Comparison of ENCODE assay signal across 20 mouse cellular contexts in genomic region chr10:42232977-42233376, GRCm38 (mm10). TPM values are rescaled to one million over a fixed set of nuclear protein-coding genes. Genes with fewer than 3 reads are reported as not detected.
DNase-seq lines count a peak whose midpoint lies in the region; ATAC-seq and TF ChIP-seq lines count a peak whose summit lies in the region.
"Had no signal": no experiment of that assay in that cellular context is flagged by ENCODE, and none has a peak within 500 bp of the region (broad histone marks: within the 10 kb centered on the region; RNA-seq: fewer than 3 reads in every experiment).

No protein-coding gene starts in this region.

- H3K9me3 ChIP-seq in hindbrain, postnatal 0 days (ENCODE audit: low read length), result no peaks in the 10 kb centered on the region
- H3K9me3 ChIP-seq in hindbrain, embryonic 14.5 days (ENCODE audit: control insufficient read depth, low read length), result no peaks in the 10 kb centered on the region
- no peaks in the 10 kb centered on the region for H3K9me3 ChIP-seq in neural tube, embryonic 12.5 days
- H3K9me3 ChIP-seq in neural tube, embryonic 13.5 days, result no peaks in the 10 kb centered on the region
- H3K9me3 ChIP-seq: embryonic facial prominence, embryonic 15.5 days; forebrain, embryonic 10.5 days; forebrain, embryonic 15.5 days; heart, embryonic 13.5 days had no signal

- no peak overlapping the region for H3K4me2 ChIP-seq in hindbrain, postnatal 0 days (ENCODE audit: low read depth, low read length)
- H3K4me2 ChIP-seq in hindbrain, embryonic 14.5 days (replicated peaks), result no peak overlapping the region
- H3K4me2 ChIP-seq in neural tube, embryonic 12.5 days (replicated peaks), result no peak overlapping the region
- H3K4me2 ChIP-seq in neural tube, embryonic 13.5 days, result 0 out of 2 replicates have a peak overlapping the region, but pooled peaks have one; percentile 4
- H3K4me2 ChIP-seq: embryonic facial prominence, embryonic 15.5 days; forebrain, embryonic 15.5 days; heart, embryonic 13.5 days had no signal

- H3K9ac ChIP-seq in hindbrain, postnatal 0 days (replicated peaks; ENCODE audit: low read length), result no peak overlapping the region
- no peak overlapping the region for H3K9ac ChIP-seq in hindbrain, embryonic 14.5 days
- H3K9ac ChIP-seq in neural tube, embryonic 12.5 days, result no peak overlapping the region
- no peak overlapping the region for H3K9ac ChIP-seq in neural tube, embryonic 13.5 days
- H3K9ac ChIP-seq: embryonic facial prominence, embryonic 15.5 days; forebrain, embryonic 15.5 days; heart, embryonic 13.5 days had no signal

- H3K27ac ChIP-seq in hindbrain, postnatal 0 days, result peak overlapping the region; percentile 29
- H3K27ac ChIP-seq in hindbrain, embryonic 14.5 days, result no peak overlapping the region
- H3K27ac ChIP-seq in neural tube, embryonic 12.5 days, result no peak overlapping the region
- 0 out of 2 replicates have a peak overlapping the region, but pooled peaks have one; percentile 24 for H3K27ac ChIP-seq in neural tube, embryonic 13.5 days (replicated peaks)
- H3K27ac ChIP-seq: embryonic facial prominence, embryonic 15.5 days; forebrain, embryonic 10.5 days; forebrain, embryonic 15.5 days; heart, embryonic 13.5 days had no signal

- no peak overlapping the region for H3K4me3 ChIP-seq in hindbrain, postnatal 0 days (ENCODE audit: low read length)
- no peak overlapping the region for H3K4me3 ChIP-seq in hindbrain, embryonic 14.5 days (replicated peaks; ENCODE audit: low read length)
- H3K4me3 ChIP-seq in neural tube, embryonic 12.5 days, result no peak overlapping the region
- no peak overlapping the region for H3K4me3 ChIP-seq in neural tube, embryonic 13.5 days
- H3K4me3 ChIP-seq: embryonic facial prominence, embryonic 15.5 days; erythroblast, embryonic 14.5 days; forebrain, embryonic 10.5 days; forebrain, embryonic 15.5 days; gastrocnemius, adult 2 months; heart, embryonic 13.5 days had no signal

- peaks cover 10% of the 10 kb centered on the region for H3K4me1 ChIP-seq in hindbrain, postnatal 0 days (ENCODE audit: insufficient read depth, low read length)
- no peaks in the 10 kb centered on the region for H3K4me1 ChIP-seq in hindbrain, embryonic 14.5 days (replicated peaks; ENCODE audit: control insufficient read depth, insufficient read depth, low read length)
- H3K4me1 ChIP-seq in neural tube, embryonic 12.5 days, result peaks cover 11% of the 10 kb centered on the region; the same call in 1 of the 2 replicates
- peaks cover 22% of the 10 kb centered on the region for H3K4me1 ChIP-seq in neural tube, embryonic 13.5 days (replicated peaks)

- H3K27me3 ChIP-seq in hindbrain, postnatal 0 days (ENCODE audit: insufficient read depth, low read length), result no peaks in the 10 kb centered on the region
- no peaks in the 10 kb centered on the region for H3K27me3 ChIP-seq in hindbrain, embryonic 14.5 days (ENCODE audit: control insufficient read depth, insufficient read depth, low read length)
- no peaks in the 10 kb centered on the region for H3K27me3 ChIP-seq in neural tube, embryonic 12.5 days (replicated peaks)
- no peaks in the 10 kb centered on the region for H3K27me3 ChIP-seq in neural tube, embryonic 13.5 days
- H3K27me3 ChIP-seq: embryonic facial prominence, embryonic 15.5 days; forebrain, embryonic 15.5 days; heart, embryonic 13.5 days had no signal

- TF ChIP-seq CTCF in hindbrain, postnatal 0 days (IDR thresholded peaks at IDR 0.05; ENCODE audit: low read depth), result no peak

- no peaks in the 10 kb centered on the region for H3K36me3 ChIP-seq in hindbrain, postnatal 0 days (ENCODE audit: insufficient read depth, low read length)
- H3K36me3 ChIP-seq in hindbrain, embryonic 14.5 days (replicated peaks; ENCODE audit: control insufficient read depth, insufficient read depth), result no peaks in the 10 kb centered on the region
- H3K36me3 ChIP-seq in neural tube, embryonic 12.5 days, result no peaks in the 10 kb centered on the region
- no peaks in the 10 kb centered on the region for H3K36me3 ChIP-seq in neural tube, embryonic 13.5 days
- H3K36me3 ChIP-seq: embryonic facial prominence, embryonic 15.5 days; forebrain, embryonic 10.5 days; forebrain, embryonic 15.5 days had no signal

- 62% methylated on average over 11 of the region's 11 CpGs for WGBS in hindbrain, postnatal 0 days
- 70% methylated on average over 11 of the region's 11 CpGs for WGBS in hindbrain, embryonic 14.5 days
- 45% methylated on average over 11 of the region's 11 CpGs for WGBS in neural tube, embryonic 12.5 days
- 41% methylated on average over 11 of the region's 11 CpGs for WGBS in neural tube, embryonic 13.5 days

- DNase-seq in hindbrain, postnatal 0 days (ENCODE audit: low spot score), result no peak
- DNase-seq in hindbrain, embryonic 14.5 days (ENCODE audit: low spot score), result no peak
- no peak for DNase-seq in neural tube, embryonic 10.5 days (ENCODE audit: extremely low spot score, low spot score)
- DNase-seq in adrenal gland, postnatal 25 days, result no peak
- no peak for DNase-seq in cerebellum, postnatal 36 days
- DNase-seq: adrenal gland, adult 8-10 months; cerebellum, adult 11-12 months; cerebellum, adult 9-11 months; embryo, embryonic 11 days; gastrocnemius, adult 2 months; gastrocnemius, postnatal 25 days; heart, postnatal 36 days had no signal

- no peak for ATAC-seq in hindbrain, postnatal 0 days
- no peak for ATAC-seq in hindbrain, embryonic 14.5 days (ENCODE audit: low FRiP score)
- ATAC-seq in neural tube, embryonic 12.5 days (ENCODE audit: low FRiP score, low read depth), result peak; percentile 49; the same call in 1 of the 2 replicates
- ATAC-seq in neural tube, embryonic 13.5 days (ENCODE audit: low read depth), result peak; percentile 59; the same call in 1 of the 2 replicates
- ATAC-seq: forebrain, embryonic 15.5 days; hindbrain, embryonic 16.5 days had no signal

RNA-seq across cellular contexts. Expression of gene Foxo3, which starts 43.6 kb away (rescaled TPM):
- total RNA-seq in hindbrain, postnatal 0 days (2014; rRNA removed), result 54.7 and 59.2 TPM in 2 replicates
- polyA plus RNA-seq in hindbrain, postnatal 0 days (2015; fragmentation: Nextera tagmentation; extraction: Ambion mirVana), result 8.4 and 8.6 TPM in 2 replicates
- 5.5 and 5.9 TPM in 2 replicates for polyA plus RNA-seq in hindbrain, embryonic 14.5 days (2014; fragmentation: Nextera tagmentation; extraction: Ambion mirVana)
- 3.4 and 4.3 TPM in 2 replicates for polyA plus RNA-seq in neural tube, embryonic 12.5 days (2016; fragmentation: Nextera tagmentation; extraction: Ambion mirVana)
- 4.2 and 4.9 TPM in 2 replicates for polyA plus RNA-seq in neural tube, embryonic 13.5 days (2015; fragmentation: Nextera tagmentation; extraction: Ambion mirVana)
- 56.1 and 56.7 TPM in 2 replicates for total RNA-seq in adrenal gland, postnatal 25 days (2021)

Comparison
In these comparisons a context has a peak if more than half of its experiments do, and no peak if none do; other contexts are left out.
1. H3K27ac ChIP-seq: peak in hindbrain, postnatal 0 days (single experiment) and neural tube, embryonic 13.5 days (single experiment); none in hindbrain, embryonic 14.5 days (single experiment) and neural tube, embryonic 12.5 days (single experiment).
2. ATAC-seq: peak in neural tube, embryonic 12.5 days (single experiment) and neural tube, embryonic 13.5 days (single experiment); none in hindbrain, postnatal 0 days (single experiment) and hindbrain, embryonic 14.5 days (single experiment).